Mouse (Mus musculus): ENCODE results near the gene Ssxa1.
A peak's percentile ranks its signal among the peaks of the same experiment; 100 is the strongest.
"Not testable (repeated sequence)": the region's sequence is repeated elsewhere in the genome, so short reads cannot be mapped to it uniquely, and the experiment has no call there.

Ssxa1 gene

DNA sequence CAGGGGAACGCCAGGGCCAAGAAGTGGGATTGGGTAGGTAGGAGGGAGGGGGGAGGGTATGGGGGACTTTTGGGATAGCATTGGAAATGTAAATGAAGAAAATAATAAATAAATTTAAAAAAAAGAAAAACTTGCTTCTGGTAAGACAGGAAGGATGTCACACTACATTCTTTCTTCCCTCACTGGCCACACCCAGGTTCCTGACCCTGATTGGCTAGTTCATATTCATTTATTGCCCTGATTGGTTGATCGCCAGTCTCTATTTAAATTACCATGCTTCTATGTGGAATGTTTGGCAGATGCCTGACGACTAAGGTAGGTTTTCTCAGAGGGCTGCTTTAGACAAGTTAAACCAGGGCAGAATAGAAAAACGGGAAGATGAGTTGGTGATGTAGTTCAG is at the start of gene Ssxa1:
Gene Ssxa1, plus strand, starts transcription at position 301 of the 400 bp plus-strand sequence.
- DNase-seq (ENCODE audit: low spot score): no peak

DNA sequence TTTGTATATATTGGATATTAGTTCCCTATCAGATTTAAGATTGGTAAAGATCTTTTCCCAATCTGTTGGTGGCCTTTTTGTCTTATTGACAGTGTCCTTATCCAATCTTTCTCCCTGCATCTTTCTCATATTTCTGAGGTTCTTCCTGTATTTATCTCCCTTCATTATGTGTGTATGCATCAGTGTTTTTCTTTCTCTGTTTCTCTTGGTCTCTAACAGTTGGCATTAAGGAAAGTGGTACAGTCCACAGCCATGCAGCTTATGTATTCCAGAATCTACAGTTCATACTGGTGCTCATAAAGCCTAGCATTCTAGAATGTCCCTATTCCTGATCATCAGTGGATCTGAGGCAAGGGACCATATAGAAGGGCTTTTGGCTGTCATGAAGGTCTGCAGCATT is 47.5 kb upstream of the Ssxa1 start, which contains the start of gene Spaca5:
Gene Spaca5, plus strand, starts transcription at position 301 of the 400 bp plus-strand sequence.
- no peak for DNase-seq (ENCODE audit: low spot score)

DNA sequence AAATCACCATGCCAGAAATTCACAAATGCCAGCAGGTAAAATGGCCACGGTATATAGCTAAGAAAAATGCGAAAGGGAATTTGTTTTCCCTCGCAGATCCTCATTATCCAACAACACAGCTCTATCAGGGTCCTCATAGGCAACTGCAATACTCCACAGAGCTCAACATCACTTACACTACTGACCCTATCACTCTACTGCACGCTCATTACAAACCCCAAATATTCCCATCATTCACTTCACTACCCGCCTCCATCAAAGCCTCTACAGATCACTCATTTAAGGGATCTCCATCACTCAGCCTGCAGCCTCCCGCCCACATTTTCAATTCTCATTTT is 27.0 kb upstream of the Ssxa1 start:
- DNase-seq (ENCODE audit: low spot score): no peak

DNA sequence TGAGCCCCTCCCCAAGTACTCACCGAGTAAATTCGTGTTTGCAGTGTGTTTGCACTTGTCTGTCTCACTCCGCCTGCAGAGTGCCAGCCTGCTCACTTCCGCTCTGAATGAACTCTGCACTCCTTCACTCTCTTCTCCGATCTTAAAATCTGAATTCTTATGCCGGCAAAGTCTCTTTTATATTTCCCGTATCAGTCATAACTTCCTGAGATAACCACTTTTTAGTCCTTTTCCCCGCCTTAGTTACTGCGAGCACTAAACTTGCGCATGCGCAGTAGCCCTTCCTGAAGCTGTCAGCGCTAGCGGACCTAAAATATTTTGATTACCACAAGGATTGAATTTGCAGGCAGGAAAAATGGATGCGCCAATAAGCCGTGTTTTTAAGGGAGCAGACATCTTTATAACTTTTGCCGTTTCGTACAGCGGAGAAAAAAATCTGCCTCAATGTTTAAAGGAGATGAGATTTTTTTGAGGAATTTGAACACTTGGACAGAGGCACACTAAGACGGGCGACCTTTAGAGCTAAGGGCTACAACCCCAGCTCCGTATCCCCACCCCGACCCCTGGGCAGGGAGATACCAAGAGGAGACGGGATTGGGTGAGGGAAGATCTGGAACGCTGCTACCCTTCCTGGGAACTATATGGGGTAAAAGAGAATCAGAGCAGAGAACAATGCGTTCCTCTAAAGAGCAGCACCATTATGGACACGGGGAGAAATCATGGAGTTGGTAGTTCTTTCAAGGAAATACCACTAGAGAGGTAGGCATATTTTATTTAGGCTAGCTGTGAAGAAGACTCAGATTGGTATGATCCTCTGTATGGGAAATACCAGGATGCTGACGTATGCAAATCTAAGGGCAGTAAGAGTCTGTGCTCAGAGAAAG is 26.4 kb upstream of the Ssxa1 start, which contains the start of gene Zfp300:
Gene Zfp300, minus strand, starts transcription at position 545 of the 884 bp plus-strand sequence.
- peak; percentile 52 for DNase-seq (ENCODE audit: low spot score)

DNA sequence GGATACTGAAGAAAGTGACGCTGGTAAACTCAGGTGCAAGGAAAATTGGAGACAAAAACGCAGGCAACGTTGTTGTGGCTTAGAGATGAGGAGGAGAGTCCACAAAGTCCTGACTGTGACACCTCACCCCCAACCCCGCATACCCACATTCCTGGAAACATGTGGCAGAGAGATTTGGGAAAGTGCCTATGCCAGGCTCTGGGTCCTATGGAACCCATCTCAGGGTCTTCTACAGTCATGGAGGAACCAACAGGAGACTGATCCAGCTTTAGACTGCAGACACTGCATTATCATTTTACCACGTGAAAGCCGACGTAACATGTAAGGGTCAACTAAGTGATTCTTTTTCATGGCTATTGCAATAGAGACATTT is 25.8 kb upstream of the Ssxa1 start:
- no peak for DNase-seq (ENCODE audit: low spot score)

DNA sequence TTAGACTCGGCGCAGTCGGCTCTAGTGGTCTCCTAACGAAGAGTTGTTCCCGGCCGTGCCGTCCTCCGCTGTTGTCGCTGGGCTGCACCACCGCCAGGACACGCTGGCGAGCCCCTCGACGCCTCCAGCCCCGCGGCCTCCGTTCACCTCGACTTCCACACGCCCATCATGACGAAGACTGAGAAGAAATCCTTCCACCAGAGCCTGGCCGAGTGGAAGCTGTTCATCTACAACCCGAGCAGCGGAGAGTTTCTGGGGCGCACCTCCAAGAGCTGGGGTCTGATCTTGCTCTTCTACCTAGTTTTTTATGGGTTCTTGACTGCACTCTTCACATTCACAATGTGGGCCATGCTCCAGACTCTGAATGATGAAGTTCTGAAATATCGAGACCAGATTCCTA is 31.1 kb downstream of the Ssxa1 start:
- DNase-seq (ENCODE audit: low spot score): not testable (repeated sequence)
